Mouse (Mus musculus) thymus, adult 2 months (tissue): Measurements from ENCODE around the gene Sdc1. TPM values are rescaled to one million over a fixed set of nuclear protein-coding genes. Genes with fewer than 3 reads are reported as not detected.

ENCODE experiments used
- DNase-seq: peaks from one replicate; pipeline ENCODE4 v3.0.0; 2021
- H3K27ac ChIP-seq: fragments of 200-500 bp; 2 replicates; pipeline ENCODE4 v1.5.1; 2012; ENCODE audit warnings: low read length, control low read depth; ENCODE audit not compliant: control insufficient read depth, insufficient read depth
- H3K27me3 ChIP-seq: fragments of 200-500 bp; 2 replicates; pipeline ENCODE4 v1.6.1; 2012; ENCODE audit warnings: mild to moderate bottlenecking, low read length, moderate library complexity, mixed read lengths; ENCODE audit not compliant: control insufficient read depth, insufficient read depth
- H3K36me3 ChIP-seq: fragments of 200-500 bp; 2 replicates; pipeline ENCODE4 v1.6.1; 2012; ENCODE audit warnings: mild to moderate bottlenecking, low read length, moderate library complexity; ENCODE audit not compliant: control insufficient read depth, insufficient read depth
- H3K4me1 ChIP-seq: fragments of 200-500 bp; replicated peaks from 2 replicates; pipeline ENCODE4 v1.6.1; 2012; ENCODE audit warnings: low read length; ENCODE audit not compliant: control insufficient read depth, insufficient read depth
- H3K4me3 ChIP-seq: fragments of 200-500 bp; 2 replicates; pipeline ENCODE4 v1.5.1; 2012; ENCODE audit warnings: mild to moderate bottlenecking, low read length, control low read depth, moderate library complexity; ENCODE audit not compliant: control insufficient read depth, insufficient read depth
- CTCF ChIP-seq: fragments of 200-500 bp; IDR thresholded peaks from 2 replicates; pipeline ENCODE4 v1.5.1; 2012; ENCODE audit warnings: mild to moderate bottlenecking, control low read depth, low read length, moderate library complexity, borderline replicate concordance; ENCODE audit not compliant: control insufficient read depth, poor library complexity, insufficient read depth; ENCODE audit errors: extremely low read depth
- POLR2A ChIP-seq: fragments of 200-500 bp; IDR thresholded peaks from 2 replicates; pipeline ENCODE4 v1.6.1; 2012; ENCODE audit warnings: mild to moderate bottlenecking, low read length, control low read depth, moderate library complexity; ENCODE audit not compliant: control insufficient read depth, poor library complexity, insufficient read depth; ENCODE audit errors: extremely low read depth
- WGBS: fragments of 180-500 bp; shearing (Covaris S2); methylation state at CpG from one replicate; pipeline ENCODE4 v1.1.7; 2018; 5-methylcytosine and 5-hydroxymethylcytosine counted together
- polyA plus RNA-seq: library from polyadenylated mRNA; depleted of rRNA; stranded (reverse); fragments of >200 nt; gene quantifications from 2 replicates; pipeline ENCODE4 v1.2.3, GENCODE M21; 2012

The Sdc1 gene
- polyA plus RNA-seq, 1 experiment, result 28.9 TPM

DNA sequence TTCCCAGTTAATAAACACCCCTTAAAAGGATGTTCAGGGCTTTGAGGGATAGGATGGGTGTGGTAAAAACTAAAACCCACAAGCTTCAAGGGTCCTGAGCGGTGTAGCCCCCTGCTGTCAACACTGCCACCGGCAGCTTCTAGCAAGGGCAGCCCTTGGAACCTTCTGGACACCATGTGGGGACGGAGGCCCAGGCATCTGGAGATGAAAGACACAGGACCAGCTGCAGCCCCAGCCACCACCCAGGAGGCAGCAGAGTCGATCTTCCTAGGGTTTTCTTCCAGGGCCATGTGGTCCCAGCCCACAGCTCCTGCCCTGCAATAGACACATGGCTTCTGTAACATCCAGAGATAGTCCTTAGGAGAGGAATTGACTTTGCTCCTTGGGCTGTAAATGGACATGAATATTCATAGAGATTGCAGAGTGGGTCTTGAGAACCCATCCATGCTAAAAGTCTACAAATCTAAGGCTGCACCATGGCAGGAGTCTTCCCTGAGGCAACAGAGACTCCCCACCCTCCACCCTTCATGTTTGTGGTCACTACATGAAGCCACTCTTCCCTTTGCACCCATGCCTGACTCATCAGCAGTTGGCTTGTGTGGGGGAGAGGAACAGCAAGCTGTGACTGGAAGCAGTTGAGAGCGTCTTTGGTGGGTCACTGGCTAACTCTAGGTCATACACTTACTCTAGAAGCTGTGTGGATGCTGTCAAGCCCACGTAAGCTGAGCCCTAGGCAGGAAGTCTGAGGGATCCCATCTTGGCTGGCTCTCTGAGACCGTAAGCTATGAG is 34.0 kb downstream of the Sdc1 start:
- Histone ChIP-seq H3K4me3 (no peak overlapping the region), H3K4me1 (no peaks in the 10 kb centered on the region), H3K36me3 (no peaks in the 10 kb centered on the region), H3K27ac (no peak overlapping the region), H3K27me3 (no peaks in the 10 kb centered on the region; the same call in 1 of the 2 replicates)
- 85% methylated on average over 7 of the region's 7 CpGs for WGBS
- TF ChIP-seq POLR2A, result no peak
- TF ChIP-seq CTCF, result no peak
- no peak for DNase-seq

DNA sequence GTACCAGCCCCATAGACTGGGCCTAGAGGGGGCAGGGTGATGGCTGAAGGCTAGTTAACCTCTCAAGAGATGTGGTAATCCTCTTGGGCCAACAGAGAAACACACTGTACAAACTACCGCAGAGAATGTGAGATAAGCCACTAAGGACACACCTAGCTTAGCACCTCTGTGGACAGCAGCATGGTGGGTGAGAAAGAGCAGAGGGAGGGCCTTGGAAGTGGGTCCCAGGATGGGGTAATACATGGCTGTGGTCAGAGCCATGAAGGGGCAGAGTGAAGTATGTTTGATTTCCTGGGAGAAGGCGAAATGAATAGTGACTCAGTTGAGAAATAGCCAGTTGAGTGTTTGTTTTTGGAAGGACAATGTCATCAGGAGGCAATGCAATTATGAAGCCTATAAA is 38.0 kb downstream of the Sdc1 start:
- Histone ChIP-seq H3K27ac (no peak overlapping the region), H3K4me1 (no peaks in the 10 kb centered on the region), H3K36me3 (no peaks in the 10 kb centered on the region), H3K27me3 (no peaks in the 10 kb centered on the region; the same call in 1 of the 2 replicates), H3K4me3 (no peak overlapping the region)
- no peak for DNase-seq
- TF ChIP-seq CTCF (no peak), POLR2A (no peak)
- 92% methylated on average over 2 of the region's 2 CpGs for WGBS

DNA sequence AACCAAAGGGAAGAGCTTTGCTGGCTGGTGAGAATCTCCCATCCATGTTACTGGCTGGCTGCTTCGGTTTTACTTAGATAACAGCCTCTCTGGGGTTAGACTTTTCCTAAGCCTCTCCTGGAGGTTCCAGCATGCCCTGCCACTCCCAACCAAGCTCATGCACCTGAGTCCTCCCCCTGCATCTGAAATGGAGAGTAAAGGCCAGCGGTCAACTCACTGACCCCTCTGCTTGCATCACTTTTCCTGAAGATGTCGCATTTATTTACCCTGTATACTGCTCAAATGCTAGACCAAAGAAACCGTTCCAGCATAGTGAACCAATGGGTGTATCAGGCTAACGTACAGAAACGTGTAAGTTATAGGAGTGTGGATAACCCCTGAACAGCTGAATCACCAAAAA is 38.5 kb downstream of the Sdc1 start:
- WGBS, result 96% methylated on average over 6 of the region's 6 CpGs
- Histone ChIP-seq H3K36me3 (no peaks in the 10 kb centered on the region), H3K27me3 (no peaks in the 10 kb centered on the region; the same call in 1 of the 2 replicates), H3K27ac (no peak overlapping the region), H3K4me3 (no peak overlapping the region), H3K4me1 (no peaks in the 10 kb centered on the region)
- TF ChIP-seq POLR2A (no peak), CTCF (no peak)
- DNase-seq, result no peak

DNA sequence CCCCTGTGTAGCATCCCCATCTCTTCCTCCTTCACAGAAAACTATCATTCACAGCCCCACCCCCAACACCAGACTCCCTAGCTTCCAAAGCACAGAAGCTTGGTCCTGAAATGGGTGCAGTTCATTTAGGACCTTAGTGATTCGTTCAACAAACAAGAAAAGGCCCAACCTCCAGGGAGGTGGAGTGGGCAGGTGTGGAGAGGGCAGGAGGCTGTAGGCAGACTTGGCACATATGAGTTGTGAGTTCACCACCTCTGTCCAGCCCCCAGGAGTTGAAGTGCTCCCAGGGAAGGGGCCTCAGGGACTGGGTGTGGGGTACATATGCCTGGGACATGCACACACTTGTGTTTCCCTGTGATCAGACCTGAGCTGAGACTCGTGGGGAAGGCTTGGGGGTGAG is 39.8 kb downstream of the Sdc1 start:
- Histone ChIP-seq H3K4me1 (no peaks in the 10 kb centered on the region), H3K36me3 (no peaks in the 10 kb centered on the region), H3K27me3 (no peaks in the 10 kb centered on the region; the same call in 1 of the 2 replicates), H3K27ac (no peak overlapping the region), H3K4me3 (no peak overlapping the region)
- TF ChIP-seq CTCF (no peak), POLR2A (no peak)
- 84% methylated on average over 2 of the region's 2 CpGs for WGBS
- no peak for DNase-seq

DNA sequence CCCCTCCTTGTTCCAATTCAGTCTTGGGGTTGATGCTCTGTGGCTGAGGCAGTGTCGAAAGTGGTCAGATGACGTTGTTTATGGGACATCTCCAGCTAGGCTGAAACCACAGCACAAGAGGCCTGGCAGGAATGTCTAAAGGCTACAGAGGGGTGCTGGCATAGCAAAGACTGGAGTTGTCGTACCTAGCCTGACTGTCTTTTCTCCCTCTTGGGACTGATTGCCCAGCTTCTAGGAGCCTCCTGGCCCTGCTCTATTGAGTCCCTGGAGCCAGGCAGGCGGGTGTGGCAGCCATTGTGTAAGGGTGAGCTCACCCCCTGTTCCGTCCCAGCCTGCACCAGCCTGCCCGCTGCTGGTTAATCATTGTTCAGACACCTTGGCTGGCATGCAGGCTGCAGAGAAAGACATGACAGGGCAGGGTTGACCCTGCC is 40.3 kb downstream of the Sdc1 start:
- TF ChIP-seq CTCF (no peak), POLR2A (no peak)
- no peak for DNase-seq
- Histone ChIP-seq H3K4me1 (no peaks in the 10 kb centered on the region), H3K27me3 (no peaks in the 10 kb centered on the region), H3K27ac (no peak overlapping the region), H3K4me3 (no peak overlapping the region), H3K36me3 (no peaks in the 10 kb centered on the region)
- 78% methylated on average over 6 of the region's 6 CpGs for WGBS

DNA sequence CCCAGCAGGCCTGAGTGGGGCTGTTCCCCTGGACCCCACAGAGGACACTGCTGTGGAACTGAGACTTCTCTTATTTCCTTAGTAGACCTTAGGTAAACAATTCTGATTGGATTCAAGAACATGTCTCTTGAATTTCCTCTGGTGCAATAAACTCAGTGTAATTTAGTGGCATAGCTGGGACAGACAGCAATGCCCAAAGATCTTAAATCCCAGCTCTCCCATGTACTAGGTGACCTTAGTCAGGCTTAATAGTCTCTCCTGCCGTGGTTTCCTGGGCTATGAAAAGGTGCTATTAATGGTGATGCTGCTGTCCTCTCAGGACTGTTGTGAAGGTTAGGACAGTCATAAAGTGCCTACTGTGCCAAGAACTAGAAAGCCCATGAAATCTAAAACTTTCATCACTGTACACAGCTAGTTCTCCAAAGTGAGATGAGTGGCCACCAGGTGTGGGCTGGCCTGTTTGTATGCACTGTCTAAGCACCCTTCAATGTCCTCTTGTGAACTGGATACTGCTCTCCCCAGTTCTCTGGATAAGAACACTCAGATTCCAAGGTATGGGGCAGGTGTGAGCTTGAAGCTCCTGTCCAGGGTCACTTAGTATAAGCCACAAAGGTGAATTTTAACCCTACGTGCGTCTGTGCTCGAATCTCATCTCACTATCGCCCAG is 40.9 kb downstream of the Sdc1 start:
- TF ChIP-seq CTCF, result no peak
- TF ChIP-seq POLR2A, result no peak
- Histone ChIP-seq H3K4me1 (no peaks in the 10 kb centered on the region), H3K4me3 (no peak overlapping the region), H3K27me3 (no peaks in the 10 kb centered on the region), H3K27ac (no peak overlapping the region), H3K36me3 (no peaks in the 10 kb centered on the region)
- no peak for DNase-seq
- WGBS, result 95% methylated on average over 5 of the region's 5 CpGs
